Mouse (Mus musculus) right cerebral cortex, adult 18-20 months (tissue): ENCODE data around the gene Grb2.
A peak's percentile ranks its signal among the peaks of the same experiment; 100 is the strongest.

Source experiments
- DNase-seq: peaks from one replicate; pipeline ENCODE4 v3.0.0; 2022; ENCODE audit warnings: mixed read lengths

Gene Grb2

GRCm38 (mm10) chr11:115623487-115624070, 84.8 kb downstream of the Grb2 start:
- DNase-seq: no peak

GRCm38 (mm10) chr11:115619949-115620348, 88.4 kb downstream of the Grb2 start:
- no peak for DNase-seq

DNA sequence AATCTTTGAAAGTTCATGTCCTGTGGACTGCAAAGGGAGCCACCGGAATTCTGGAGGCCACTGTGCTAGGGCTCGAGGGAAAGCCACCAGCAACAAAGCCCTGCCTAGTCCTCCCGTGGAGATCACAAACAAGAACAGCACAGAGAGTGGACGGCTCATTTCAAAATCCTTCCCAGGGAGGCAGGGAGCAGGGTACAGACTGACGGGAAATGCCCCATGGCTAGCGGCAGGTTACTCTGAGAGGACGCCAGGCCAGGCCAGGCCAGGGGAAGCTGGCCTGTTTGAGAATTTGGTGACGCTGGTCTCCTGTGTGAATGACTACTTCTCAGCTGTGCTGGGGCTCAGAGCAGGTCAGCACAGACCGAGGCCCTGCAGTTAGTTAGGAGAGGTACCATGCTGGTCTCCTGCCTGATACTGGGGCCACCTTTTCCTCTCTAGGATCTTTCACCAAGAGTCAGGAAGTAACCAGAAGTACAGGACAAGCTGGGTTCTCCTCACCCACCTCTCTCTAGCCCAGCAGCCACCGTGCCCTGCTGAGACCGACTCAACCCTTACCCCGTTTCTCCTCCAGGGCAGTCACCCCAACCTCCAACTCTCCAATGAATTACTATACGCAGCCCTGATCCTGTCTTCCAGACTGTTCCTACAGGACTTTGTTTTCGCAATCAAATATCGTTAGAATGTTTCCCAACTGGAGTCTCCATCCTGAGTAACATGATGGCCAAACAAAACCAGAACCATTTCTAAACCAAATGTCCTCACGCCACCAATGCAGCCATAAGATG, 89.5 kb downstream of the Grb2 start:
- no peak for DNase-seq

- DNase-seq: no peak
Observed at GRCm38 (mm10) chr11:115618001-115618400, 90.4 kb downstream of the Grb2 start.

DNA sequence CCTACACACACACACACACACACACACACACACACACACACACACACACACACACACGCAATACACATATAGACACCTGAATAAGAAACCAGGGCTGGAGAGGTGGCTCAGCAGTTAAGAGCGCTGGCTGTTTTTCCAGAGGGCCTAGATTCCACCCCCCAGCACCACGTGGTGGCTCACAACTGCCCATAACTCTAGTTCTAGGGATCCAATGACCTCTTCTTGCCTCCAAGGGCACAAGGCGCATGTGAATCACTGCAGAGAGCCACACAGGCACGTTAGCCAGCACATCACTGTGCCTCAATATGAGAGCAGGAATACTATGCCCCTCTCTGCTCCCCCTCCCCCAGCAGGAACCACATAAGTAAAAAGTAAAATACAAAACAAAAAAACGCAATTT, 91.5 kb downstream of the Grb2 start:
- DNase-seq: no peak

DNA sequence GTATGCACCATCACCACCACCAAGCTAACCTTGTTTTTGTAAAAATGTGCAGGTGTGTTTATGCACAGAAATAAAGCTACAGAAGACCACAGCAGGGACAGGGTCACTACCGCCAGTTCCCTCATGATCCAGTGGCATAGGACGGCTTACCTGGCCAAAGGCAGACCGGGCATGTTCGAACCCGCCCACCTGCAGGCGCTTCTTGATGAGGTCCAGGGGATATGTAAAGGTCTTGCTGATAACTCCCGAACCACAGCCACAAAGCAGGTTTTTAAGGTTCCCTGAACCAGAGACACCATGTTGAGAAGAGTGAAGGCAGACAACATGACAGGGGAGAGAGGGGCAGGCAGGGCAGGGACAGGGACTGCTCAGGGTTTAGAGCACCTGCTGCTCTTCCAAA, 92.0 kb downstream of the Grb2 start:
- no peak for DNase-seq

GRCm38 (mm10) chr11:115615875-115616274, 92.5 kb downstream of the Grb2 start:
- no peak for DNase-seq

- DNase-seq: no peak
Observed at GRCm38 (mm10) chr11:115615108-115615825, 93.1 kb downstream of the Grb2 start.

- DNase-seq: no peak
Observed at GRCm38 (mm10) chr11:115614346-115615107, 93.9 kb downstream of the Grb2 start.

DNA sequence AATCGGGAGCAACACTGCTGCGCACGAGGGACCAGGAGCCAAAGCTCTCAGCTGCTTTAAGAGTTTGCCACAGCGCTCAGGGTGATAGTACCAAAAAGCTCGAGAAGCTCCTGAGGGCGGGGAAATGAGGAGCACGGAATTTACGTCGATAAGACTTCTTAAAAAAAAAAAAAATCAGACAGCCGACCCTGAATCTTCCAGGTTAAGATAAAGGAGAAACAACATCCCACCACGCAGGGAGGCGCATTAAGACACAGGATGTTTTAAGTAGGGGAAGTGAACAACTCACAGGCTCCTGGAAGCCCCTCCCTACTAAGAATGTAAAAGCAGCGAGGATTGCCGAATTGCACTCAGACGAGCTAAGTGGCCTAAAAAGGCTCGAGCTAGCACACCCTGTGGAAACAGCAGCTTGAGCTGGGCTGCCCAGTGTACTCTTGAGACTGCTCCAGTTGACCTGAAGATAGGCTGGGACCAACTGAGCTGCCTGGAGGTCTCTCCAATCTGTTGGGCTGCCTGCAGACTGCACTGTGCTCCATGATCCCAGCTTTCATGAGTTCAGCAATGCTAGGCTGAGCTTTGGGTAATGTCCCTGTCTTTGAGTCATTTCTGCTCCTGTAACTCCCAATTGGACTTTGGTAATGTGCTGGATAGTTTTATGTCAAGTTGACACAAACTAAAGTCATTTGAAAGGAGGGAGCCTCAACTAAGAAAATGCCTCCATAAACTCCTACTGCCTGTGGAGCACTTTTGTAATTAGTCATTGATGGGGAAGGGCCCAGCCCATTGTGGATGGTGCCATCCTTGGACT, 95.1 kb downstream of the Grb2 start:
- DNase-seq: no peak

DNA sequence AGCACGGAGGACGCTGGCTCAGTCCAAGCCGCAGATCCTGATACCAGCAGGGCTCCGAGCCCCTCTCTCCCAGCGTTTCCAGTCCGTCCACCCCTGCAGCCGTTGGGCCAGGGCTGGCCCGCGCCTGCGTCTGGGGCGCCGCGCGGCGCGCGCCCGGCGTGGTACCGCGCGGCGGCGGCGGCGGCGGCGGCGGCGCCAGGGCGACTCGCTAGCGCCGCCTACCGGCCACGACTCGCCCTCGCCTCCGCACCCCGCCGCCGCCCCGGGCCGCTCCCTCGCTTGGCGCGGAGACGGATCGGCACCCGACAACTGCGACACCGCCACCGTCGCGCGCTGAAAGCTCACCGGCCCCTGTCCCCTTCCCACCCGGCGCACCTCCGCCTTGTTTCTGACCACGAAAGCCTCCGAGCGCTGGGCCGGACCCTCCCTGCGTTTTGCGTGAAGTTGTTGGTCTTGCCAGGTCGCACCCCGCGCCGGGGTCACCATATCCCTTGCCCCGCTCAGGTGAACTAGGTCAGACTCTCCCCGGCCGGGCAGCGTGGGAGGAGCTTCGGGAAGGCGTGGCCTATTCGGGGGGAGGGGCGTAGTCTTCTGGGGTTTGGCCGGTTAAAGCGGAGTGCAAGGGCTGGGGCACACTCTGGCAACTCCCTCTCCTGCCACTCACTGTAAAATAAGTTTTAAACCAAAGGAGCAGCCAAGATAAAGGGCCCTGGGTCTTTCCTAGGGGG, 95.8 kb downstream of the Grb2 start, which contains the start of gene Mif4gd:
Gene Mif4gd (minus strand): TSS at position 560 of the 728 bp plus-strand sequence.
- DNase-seq: peak; percentile 75

DNA sequence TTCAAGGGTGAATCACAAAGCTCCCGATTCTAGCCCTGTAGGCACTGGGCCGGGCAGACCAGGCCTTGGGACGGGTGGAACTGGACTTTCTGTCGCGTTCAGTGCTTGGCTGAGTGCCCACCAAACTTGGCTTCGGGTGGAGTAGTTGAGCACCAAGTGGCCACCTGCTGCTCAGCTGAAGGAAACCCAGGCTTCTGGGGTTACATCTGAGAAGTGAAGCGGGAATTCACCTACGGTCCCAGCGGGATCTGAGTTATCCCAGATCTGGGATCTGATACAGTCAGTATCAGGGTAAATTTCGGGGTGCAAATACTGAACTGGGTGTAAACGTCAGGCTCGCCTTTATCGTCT, 96.4 kb downstream of the Grb2 start:
- peak; percentile 63 for DNase-seq

DNA sequence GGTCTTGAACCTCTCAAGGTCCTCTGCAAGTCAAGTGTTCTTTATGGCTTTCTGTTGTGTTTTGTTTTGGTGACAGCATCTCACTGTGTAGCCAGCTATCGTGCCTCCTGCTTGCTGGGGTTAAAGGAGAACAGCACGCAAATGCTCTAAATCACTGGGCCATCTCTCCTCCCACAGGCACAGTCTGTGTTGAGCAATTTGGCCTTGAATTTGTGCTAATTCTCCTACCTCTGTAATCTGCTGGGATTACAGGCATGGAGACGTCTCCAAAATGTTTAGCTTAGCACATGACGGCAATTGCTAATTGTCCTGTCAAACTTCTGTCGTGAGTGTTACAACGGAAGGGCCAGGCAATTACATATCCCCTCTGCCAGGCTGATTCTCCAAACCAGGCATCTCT, 97.2 kb downstream of the Grb2 start:
- no peak for DNase-seq

GRCm38 (mm10) chr11:115609576-115609975, 98.8 kb downstream of the Grb2 start:
- DNase-seq: no peak

GRCm38 (mm10) chr11:115608421-115609399, 99.7 kb downstream of the Grb2 start:
- no peak for DNase-seq

DNA sequence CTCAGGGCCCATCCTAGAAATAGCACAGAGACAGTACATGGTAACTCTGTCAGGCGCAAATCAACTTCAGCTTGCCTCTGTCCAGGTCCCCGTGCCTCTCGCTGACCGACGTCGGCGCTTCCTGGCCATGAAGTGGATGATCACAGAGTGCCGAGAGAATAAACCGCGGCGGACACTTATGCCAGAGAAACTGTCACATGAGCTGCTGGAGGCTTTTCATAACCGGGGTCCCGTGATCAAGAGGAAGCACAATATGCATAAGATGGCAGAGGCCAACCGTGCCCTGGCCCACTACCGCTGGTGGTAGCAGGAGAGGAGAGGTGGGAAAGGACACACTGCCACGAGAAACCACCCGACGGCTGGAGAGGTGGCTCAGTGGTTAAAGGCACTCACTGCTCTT, 101.7 kb downstream of the Grb2 start:
- DNase-seq: no peak

GRCm38 (mm10) chr11:115604304-115604696, 104.1 kb downstream of the Grb2 start:
- DNase-seq: no peak

DNA sequence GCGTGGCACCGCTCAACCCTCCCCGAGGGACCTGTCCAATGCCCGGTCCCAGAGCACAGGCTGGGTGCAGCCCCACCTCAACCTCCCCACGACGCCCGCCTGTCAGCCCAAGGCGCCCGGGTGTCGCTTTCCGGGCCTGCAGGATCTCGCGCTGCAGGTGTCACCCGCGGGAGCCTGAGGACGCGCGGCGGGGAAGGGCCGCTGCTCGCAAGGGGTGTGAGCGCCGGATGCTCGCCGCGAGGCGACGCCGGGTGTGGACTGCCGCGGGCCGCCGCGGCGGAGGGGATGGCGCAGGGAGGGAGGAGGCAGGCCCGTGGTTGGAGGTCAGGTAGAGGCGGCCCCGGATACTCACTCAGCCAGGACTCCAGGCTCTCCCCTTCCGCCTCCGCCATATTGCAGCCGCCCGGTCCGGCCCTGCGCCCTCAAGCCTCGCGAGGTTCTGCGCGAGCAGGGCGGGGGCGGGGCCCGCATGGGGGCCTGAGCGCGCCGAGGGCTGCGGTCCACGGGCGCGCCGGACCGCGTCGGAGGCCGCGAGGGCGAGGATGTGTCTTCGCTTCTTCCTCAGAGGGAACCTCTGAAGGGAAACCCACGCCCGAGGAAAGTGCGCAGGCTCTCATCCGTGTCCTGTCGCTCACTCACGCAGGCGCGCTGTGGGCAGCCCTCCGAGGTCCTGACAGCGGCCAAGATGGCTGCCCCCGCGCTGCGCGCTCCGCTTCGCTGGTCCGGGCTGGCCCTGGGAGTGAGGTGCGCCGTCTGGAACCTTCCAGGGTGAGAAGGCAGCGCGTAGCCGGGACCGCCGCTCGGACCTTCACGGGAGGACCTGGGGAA, 104.7 kb downstream of the Grb2 start, which contains the start of the genes Mrps7 and Gga3:
Gene Mrps7 (plus strand): TSS at position 450 of the 828 bp plus-strand sequence.
Gene Gga3 (minus strand): TSS at position 576 of the 828 bp plus-strand sequence.
- peak; percentile 90 for DNase-seq

GRCm38 (mm10) chr11:115603128-115603475, 105.3 kb downstream of the Grb2 start:
- no peak for DNase-seq
